Mouse (Mus musculus) small intestine, adult 2 months (tissue): Measurements from ENCODE around the gene Dctn1. TPM values are rescaled to one million over a fixed set of nuclear protein-coding genes. Genes with fewer than 3 reads are reported as not detected.

ENCODE experiments used
- H3K27ac ChIP-seq: fragments of 200-500 bp; 2 replicates; pipeline ENCODE4 v1.5.1; 2012; ENCODE audit warnings: low read depth, low read length, control low read depth, inconsistent platforms; ENCODE audit not compliant: insufficient read depth
- H3K27me3 ChIP-seq: fragments of 200-500 bp; 2 replicates; pipeline ENCODE4 v1.6.1; 2012; ENCODE audit warnings: mild to moderate bottlenecking, moderate library complexity, low read length, inconsistent platforms; ENCODE audit not compliant: control insufficient read depth, insufficient read depth
- H3K36me3 ChIP-seq: fragments of 200-500 bp; 2 replicates; pipeline ENCODE4 v1.6.1; 2012; ENCODE audit warnings: mild to moderate bottlenecking, low read length, control low read depth, inconsistent platforms; ENCODE audit not compliant: control insufficient read depth, insufficient read depth
- H3K4me1 ChIP-seq: fragments of 200-500 bp; 2 replicates; pipeline ENCODE4 v1.6.1; 2012; ENCODE audit warnings: low read length, inconsistent platforms, mixed read lengths; ENCODE audit not compliant: control insufficient read depth, insufficient read depth, insufficient read length
- H3K4me3 ChIP-seq: fragments of 200-500 bp; 2 replicates; pipeline ENCODE4 v1.5.1; 2012; ENCODE audit warnings: low read depth, mild to moderate bottlenecking, control low read depth, inconsistent platforms, low read length, moderate library complexity
- CTCF ChIP-seq: fragments of 200-500 bp; IDR thresholded peaks from 2 replicates; pipeline ENCODE4 v1.5.1; 2012; ENCODE audit warnings: low read depth, mild to moderate bottlenecking, control low read depth, inconsistent platforms, low read length, moderate library complexity, mixed read lengths; ENCODE audit not compliant: insufficient replicate concordance, insufficient read length; ENCODE audit errors: extremely low read depth
- POLR2A ChIP-seq: fragments of 200-500 bp; IDR thresholded peaks from 2 replicates; pipeline ENCODE4 v1.6.1; 2012; ENCODE audit warnings: low read depth, mild to moderate bottlenecking, control low read depth, inconsistent platforms, low read length, moderate library complexity
- WGBS: fragments of 180-500 bp; shearing (Covaris S2); methylation state at CpG from one replicate; pipeline ENCODE4 v1.1.7; 2018; 5-methylcytosine and 5-hydroxymethylcytosine counted together
- polyA plus RNA-seq: library from polyadenylated mRNA; depleted of rRNA; stranded (reverse); fragments of >200 nt; gene quantifications from 2 replicates; pipeline ENCODE4 v1.2.3, GENCODE M21; 2012

Dctn1 gene
- polyA plus RNA-seq, 1 experiment = 168 TPM

GRCm38 (mm10) chr6:83169872-83170271, 4.2 kb downstream of the Dctn1 start:
- TF ChIP-seq POLR2A = no peak
- TF ChIP-seq CTCF = no peak
- H3K4me3 ChIP-seq = no peak overlapping the region
- 28% methylated on average over 5 of the region's 5 CpGs for WGBS
- H3K36me3 ChIP-seq = 0 out of 2 replicates have a peak, but pooled peaks cover 1% of the 10 kb centered on the region
- peak overlapping the region; percentile 39; the same call in 1 of the 2 replicates for H3K27ac ChIP-seq
- H3K27me3 ChIP-seq = no peaks in the 10 kb centered on the region
- peaks cover 4% of the 10 kb centered on the region; the same call in 1 of the 2 replicates for H3K4me1 ChIP-seq

- Histone ChIP-seq H3K27me3 (no peaks in the 10 kb centered on the region), H3K27ac (no peak overlapping the region), H3K4me1 (peaks cover 4% of the 10 kb centered on the region; the same call in 1 of the 2 replicates), H3K36me3 (0 out of 2 replicates have a peak, but pooled peaks cover 1% of the 10 kb centered on the region), H3K4me3 (no peak overlapping the region)
- TF ChIP-seq POLR2A (no peak), CTCF (no peak)
- whole genome bisulfite sequencing = 84% methylated on average over 5 of the region's 5 CpGs
Measured at GRCm38 (mm10) chr6:83171063-83171462, 5.3 kb downstream of the Dctn1 start.

- Histone ChIP-seq H3K27ac (no peak overlapping the region), H3K27me3 (no peaks in the 10 kb centered on the region), H3K4me1 (peaks cover 4% of the 10 kb centered on the region; the same call in 1 of the 2 replicates), H3K4me3 (no peak overlapping the region), H3K36me3 (peaks cover 1% of the 10 kb centered on the region; the same call in 1 of the 2 replicates)
- no peak for TF ChIP-seq POLR2A
- no peak for TF ChIP-seq CTCF
- 78% methylated on average over 9 of the region's 9 CpGs for WGBS
Measured at GRCm38 (mm10) chr6:83172240-83172920, 6.7 kb downstream of the Dctn1 start.

- Histone ChIP-seq H3K27me3 (no peaks in the 10 kb centered on the region), H3K36me3 (peaks cover 1% of the 10 kb centered on the region; the same call in 1 of the 2 replicates), H3K4me3 (no peak overlapping the region), H3K4me1 (no peaks in the 10 kb centered on the region), H3K27ac (no peak overlapping the region)
- 85% methylated on average over 8 of the region's 8 CpGs for WGBS
- TF ChIP-seq CTCF (no peak), POLR2A (no peak)
Measured at GRCm38 (mm10) chr6:83175996-83176395, 10.3 kb downstream of the Dctn1 start.

- Histone ChIP-seq H3K27me3 (no peaks in the 10 kb centered on the region), H3K4me3 (no peak overlapping the region), H3K36me3 (peaks cover 26% of the 10 kb centered on the region), H3K4me1 (no peaks in the 10 kb centered on the region), H3K27ac (no peak overlapping the region)
- WGBS = 70% methylated on average over 12 of the region's 12 CpGs
- TF ChIP-seq CTCF (no peak), POLR2A (no peak)
Measured at GRCm38 (mm10) chr6:83179390-83180117, 13.8 kb downstream of the Dctn1 start.

- WGBS = 73% methylated on average over 6 of the region's 6 CpGs
- no peak for TF ChIP-seq POLR2A
- no peak for TF ChIP-seq CTCF
Measured at GRCm38 (mm10) chr6:83180605-83181004, 14.9 kb downstream of the Dctn1 start.

GRCm38 (mm10) chr6:83184858-83185435, 19.2 kb downstream of the Dctn1 start:
- WGBS = 89% methylated on average over 3 of the region's 3 CpGs
- peaks cover 43% of the 10 kb centered on the region for H3K36me3 ChIP-seq
- no peaks in the 10 kb centered on the region for H3K27me3 ChIP-seq
- no peak overlapping the region for H3K4me3 ChIP-seq
- H3K27ac ChIP-seq = no peak overlapping the region
- no peaks in the 10 kb centered on the region; the same call in 1 of the 2 replicates for H3K4me1 ChIP-seq
- TF ChIP-seq CTCF (no peak), POLR2A (no peak)

More at GRCm38 (mm10) chr6:83180605-83181004, 14.9 kb downstream of the Dctn1 start:
- Histone ChIP-seq H3K4me1 (no peaks in the 10 kb centered on the region), H3K4me3 (no peak overlapping the region), H3K27ac (no peak overlapping the region), H3K27me3 (no peaks in the 10 kb centered on the region), H3K36me3 (peaks cover 26% of the 10 kb centered on the region)
